Mouse (Mus musculus) limb, embryonic 15.5 days (tissue): Measurements from ENCODE around the gene Ly6g5b. TPM values are rescaled to one million over a fixed set of nuclear protein-coding genes. Genes with fewer than 3 reads are reported as not detected.

ENCODE experiments used
- ATAC-seq: fragments of 200-750 bp; cut with Nextera tagmentation; 2 replicates; pipeline ENCODE4 v1.8.0; 2017; ENCODE audit warnings: low read depth, moderate TSS enrichment; ENCODE audit not compliant: insufficient number of reproducible peaks, low FRiP score, low TSS enrichment
- H3K27ac ChIP-seq: fragments of 300-500 bp; sonication (generic); 2 replicates; pipeline ENCODE4 v1.5.1; 2015; ENCODE audit warnings: moderate library complexity, mild to moderate bottlenecking, inconsistent platforms
- H3K27me3 ChIP-seq: fragments of 300-500 bp; sonication (generic); 2 replicates; pipeline ENCODE4 v1.6.1; 2015; ENCODE audit warnings: inconsistent platforms
- H3K36me3 ChIP-seq: fragments of 300-500 bp; sonication (generic); 2 replicates; pipeline ENCODE4 v1.6.1; 2015; ENCODE audit warnings: inconsistent platforms
- H3K4me1 ChIP-seq: fragments of 300-500 bp; sonication (generic); 2 replicates; pipeline ENCODE4 v1.6.1; 2015; ENCODE audit warnings: inconsistent platforms
- H3K4me2 ChIP-seq: fragments of 300-500 bp; sonication (generic); 2 replicates; pipeline ENCODE4 v1.6.1; 2015; ENCODE audit warnings: mild to moderate bottlenecking, inconsistent platforms
- H3K4me3 ChIP-seq: fragments of 300-500 bp; sonication (generic); 2 replicates; pipeline ENCODE4 v1.5.1; 2015; ENCODE audit warnings: mild to moderate bottlenecking, inconsistent platforms
- H3K9ac ChIP-seq: fragments of 300-500 bp; sonication (generic); 2 replicates; pipeline ENCODE4 v1.6.1; 2015; ENCODE audit warnings: inconsistent platforms
- H3K9me3 ChIP-seq: fragments of 300-500 bp; sonication (generic); 2 replicates; pipeline ENCODE4 v1.6.1; 2016; ENCODE audit warnings: inconsistent platforms
- WGBS: fragments of 180-500 bp; shearing (Covaris S2); methylation state at CpG from one replicate; pipeline ENCODE4 v1.1.7; 2015; 5-methylcytosine and 5-hydroxymethylcytosine counted together
- polyA plus RNA-seq: library from polyadenylated mRNA; unstranded; fragments of >200 nt; fragmentation: Nextera tagmentation; extraction: Ambion mirVana; gene quantifications from 2 replicates; pipeline ENCODE4 v1.2.1, GENCODE M21; 2015

Gene Ly6g5b
- polyA plus RNA-seq, 1 experiment from 2014 or later: 0.78 TPM

DNA sequence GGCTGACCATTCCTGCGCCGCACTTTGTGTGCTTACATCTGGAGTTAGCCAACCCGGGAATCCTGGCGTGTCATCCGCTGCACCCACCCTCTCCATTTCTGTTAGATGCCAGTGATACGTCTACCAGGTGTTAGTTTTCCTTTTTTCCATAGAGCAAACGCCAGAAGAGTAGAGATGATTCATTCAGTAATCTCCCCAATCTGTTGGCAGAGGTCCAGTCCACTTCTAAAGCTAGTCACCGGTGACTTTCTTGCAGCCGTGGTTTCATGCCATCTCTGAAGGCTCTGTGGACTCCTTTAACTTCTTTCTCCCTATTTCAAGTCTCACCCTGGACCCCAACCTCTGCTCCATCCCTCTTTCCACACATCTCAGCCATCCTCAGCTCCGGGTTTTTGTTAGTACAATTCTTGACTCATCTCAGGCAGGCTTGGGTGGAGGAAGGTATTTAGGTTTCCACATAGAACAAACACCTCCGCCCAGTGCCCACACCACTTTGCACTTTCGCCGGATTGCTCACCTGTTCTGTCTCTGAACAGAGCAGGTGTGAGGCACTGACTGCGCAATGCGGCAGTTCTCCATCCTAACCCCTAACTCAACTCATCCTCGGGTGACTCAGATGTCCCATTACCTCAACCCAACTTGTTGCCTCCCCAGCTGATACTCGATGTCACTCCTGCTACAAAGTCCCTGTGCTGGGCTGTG, 46.9 kb downstream of the Ly6g5b start:
- Histone ChIP-seq H3K27me3 (peaks cover 52% of the 10 kb centered on the region), H3K9me3 (no peaks in the 10 kb centered on the region), H3K9ac (no peak overlapping the region), H3K4me2 (no peak overlapping the region), H3K27ac (peak overlapping the region; percentile 38; the same call in 1 of the 2 replicates), H3K4me3 (peak overlapping the region; percentile 3; the same call in 1 of the 2 replicates), H3K36me3 (no peaks in the 10 kb centered on the region), H3K4me1 (peaks cover 15% of the 10 kb centered on the region)
- 76% methylated on average over 17 of the region's 17 CpGs for WGBS
- no peak for ATAC-seq

DNA sequence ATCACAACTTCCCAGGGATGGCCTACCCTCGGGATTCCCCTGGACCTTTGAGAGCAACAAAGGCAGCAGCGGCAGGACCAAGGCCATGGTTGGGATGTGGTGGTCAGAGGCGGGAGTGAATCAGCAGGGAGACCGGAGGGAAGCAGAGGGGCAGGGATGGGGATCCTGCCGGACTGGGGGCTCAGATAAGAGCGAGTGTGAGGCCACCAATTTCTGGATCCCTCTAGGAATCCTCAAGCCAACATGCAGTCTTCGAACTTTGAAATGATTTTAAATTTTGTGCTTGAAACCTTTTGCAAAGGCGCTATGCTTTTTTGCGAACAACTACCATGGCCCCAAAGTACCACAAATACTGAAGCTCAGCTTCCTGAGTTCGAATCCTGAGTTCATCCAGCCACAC, 49.1 kb downstream of the Ly6g5b start, which contains the start of gene Mpig6b:
TSS of gene Mpig6b (minus strand) at position 101 of the 400 bp plus-strand sequence.
- Histone ChIP-seq H3K36me3 (peaks cover 17% of the 10 kb centered on the region), H3K27me3 (peaks cover 52% of the 10 kb centered on the region), H3K9me3 (no peaks in the 10 kb centered on the region), H3K27ac (0 out of 2 replicates have a peak within 1 kb of the TSS, but pooled peaks have one; percentile 24), H3K9ac (no peak within 1 kb of the TSS), H3K4me2 (peak within 1 kb of the TSS; percentile 42), H3K4me1 (peaks cover 20% of the 10 kb centered on the region), H3K4me3 (peak within 1 kb of the TSS; percentile 31)
- 46% methylated on average over 10 of the region's 10 CpGs for WGBS
- ATAC-seq: no peak

DNA sequence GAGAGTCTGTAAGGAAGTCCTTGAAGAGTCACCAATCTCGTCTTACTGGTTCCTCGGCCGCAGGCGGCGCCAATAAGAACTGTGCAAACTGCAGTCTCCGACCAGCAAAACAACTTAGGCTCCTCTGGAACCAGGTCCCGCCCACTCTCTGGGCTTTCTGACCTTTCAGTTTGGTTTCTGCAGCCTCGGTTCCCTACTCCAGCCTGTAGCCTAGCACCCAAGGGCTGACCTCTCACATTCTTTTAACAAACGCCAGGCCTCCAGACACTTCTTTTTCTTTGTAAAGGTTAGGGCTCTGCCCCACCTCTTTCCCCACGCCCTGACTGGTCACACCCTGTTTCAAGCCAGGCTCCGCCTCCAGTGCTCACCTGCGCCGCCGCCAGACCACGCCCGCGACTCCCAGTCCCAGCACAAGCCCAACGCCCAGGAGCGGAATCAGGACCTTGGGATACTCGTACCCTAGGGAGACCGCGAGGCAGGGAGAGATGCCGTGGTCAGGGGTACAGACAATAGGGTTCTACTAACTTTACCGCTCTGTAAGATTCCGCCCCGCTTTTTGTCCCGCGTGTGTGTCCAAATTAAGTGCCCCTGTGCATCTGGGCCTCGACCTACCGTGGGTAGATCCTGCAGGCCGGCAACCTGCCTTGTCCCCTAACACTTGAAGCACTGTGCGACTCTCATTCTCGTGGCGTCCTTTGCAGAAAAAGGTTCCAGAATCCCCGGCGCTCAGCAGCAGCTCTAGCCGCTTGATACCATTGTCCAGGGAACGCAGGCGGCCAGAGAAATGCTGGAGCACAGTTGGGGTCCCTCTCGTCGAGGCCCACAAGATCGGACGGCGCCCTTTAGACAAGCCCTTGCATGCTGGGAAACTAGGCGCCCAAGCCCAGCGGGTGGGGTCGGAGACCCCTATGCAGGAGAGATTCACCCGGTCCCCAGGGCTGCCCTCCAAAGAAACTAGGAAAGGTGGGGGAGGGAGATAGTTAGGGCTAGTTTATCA, 50.0 kb downstream of the Ly6g5b start, which contains the start of gene Ly6g6c:
TSS of gene Ly6g6c (plus strand) at position 438 of the 997 bp plus-strand sequence.
- WGBS: 3% methylated on average over 48 of the region's 48 CpGs
- H3K4me2 ChIP-seq: peak within 1 kb of the TSS; percentile 42
- ATAC-seq: peak; percentile 42; the same call in 1 of the 2 replicates
- H3K4me3 ChIP-seq: peak within 1 kb of the TSS; percentile 31
- H3K9ac ChIP-seq: no peak within 1 kb of the TSS
- peaks cover 22% of the 10 kb centered on the region for H3K36me3 ChIP-seq
- peaks cover 52% of the 10 kb centered on the region for H3K27me3 ChIP-seq
- peak within 1 kb of the TSS; percentile 61 for H3K27ac ChIP-seq
- peaks cover 29% of the 10 kb centered on the region for H3K4me1 ChIP-seq
- H3K9me3 ChIP-seq: no peaks in the 10 kb centered on the region

DNA sequence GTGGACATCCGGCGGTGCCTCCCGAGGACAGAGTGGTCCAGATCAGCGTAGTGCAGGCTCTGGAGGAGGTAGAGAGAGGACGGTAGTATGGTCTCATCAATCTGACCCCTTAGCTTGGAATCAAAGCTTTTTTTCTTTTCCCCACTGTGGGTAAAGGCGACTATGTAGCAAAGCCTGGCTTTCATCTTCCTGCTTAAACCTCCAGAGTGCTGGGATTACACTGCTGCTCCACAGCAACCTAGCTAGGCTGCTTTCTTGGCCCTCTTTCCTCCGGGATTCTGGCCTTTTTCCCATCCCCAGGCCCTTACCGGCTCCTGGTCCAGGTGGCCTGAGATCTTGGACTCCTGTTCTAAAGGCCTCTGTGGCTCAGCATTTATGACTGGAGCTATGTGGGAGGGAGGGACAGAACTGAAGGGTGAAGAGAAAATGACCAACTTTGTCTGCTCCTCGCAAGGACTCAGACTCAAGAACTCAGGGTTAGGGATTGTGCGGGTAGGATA, 50.8 kb downstream of the Ly6g5b start:
- ATAC-seq: no peak
- peak overlapping the region; percentile 31; the same call in 1 of the 2 replicates for H3K4me3 ChIP-seq
- no peak overlapping the region for H3K9ac ChIP-seq
- 28% methylated on average over 10 of the region's 10 CpGs for WGBS
- no peaks in the 10 kb centered on the region for H3K9me3 ChIP-seq
- peaks cover 51% of the 10 kb centered on the region for H3K27me3 ChIP-seq
- H3K4me2 ChIP-seq: peak overlapping the region; percentile 42
- peak overlapping the region; percentile 61 for H3K27ac ChIP-seq
- peaks cover 22% of the 10 kb centered on the region for H3K36me3 ChIP-seq
- peaks cover 35% of the 10 kb centered on the region for H3K4me1 ChIP-seq

Other genes starting within 250 kb of the Ly6g5b start
- gene Zbtb12, start 235.9 kb downstream of the Ly6g5b start, polyA plus RNA-seq: 1.7 and 2.8 TPM in 2 replicates
- not detected in 2 replicates for gene Gm20547, start 233.4 kb downstream of the Ly6g5b start, polyA plus RNA-seq
- gene C2, start 217.2 kb downstream of the Ly6g5b start, polyA plus RNA-seq: 4.6 and 5.2 TPM in 2 replicates
- gene Ehmt2, start 217.0 kb downstream of the Ly6g5b start, polyA plus RNA-seq: 64.6 and 78.1 TPM in 2 replicates
- 0.17 TPM in 1 of 2 replicates, not detected in the other for gene Slc44a4, start 201.0 kb downstream of the Ly6g5b start, polyA plus RNA-seq
- 20.1 and 20.5 TPM in 2 replicates for gene Neu1, start 184.2 kb downstream of the Ly6g5b start, polyA plus RNA-seq
- gene Hspa1b, start 156.2 kb downstream of the Ly6g5b start, polyA plus RNA-seq: 3.3 and 3.6 TPM in 2 replicates
- not detected in 2 replicates for gene Gm20481, start 145.5 kb downstream of the Ly6g5b start, polyA plus RNA-seq
- gene Hspa1a, start 143.3 kb downstream of the Ly6g5b start, polyA plus RNA-seq: 31.7 and 32.0 TPM in 2 replicates
- gene Hspa1l, start 142.7 kb downstream of the Ly6g5b start, polyA plus RNA-seq: 0.46 and 0.65 TPM in 2 replicates
- 143 and 159 TPM in 2 replicates for gene Lsm2, start 133.6 kb downstream of the Ly6g5b start, polyA plus RNA-seq
- gene Vars, start 114.4 kb downstream of the Ly6g5b start, polyA plus RNA-seq: 94.4 and 95.1 TPM in 2 replicates
- 0.18 and 0.20 TPM in 2 replicates for gene Vwa7, start 98.8 kb downstream of the Ly6g5b start, polyA plus RNA-seq
- 8.9 and 9.4 TPM in 2 replicates for gene Sapcd1, start 87.4 kb downstream of the Ly6g5b start, polyA plus RNA-seq
- 3.0 and 3.5 TPM in 2 replicates for gene Msh5, start 68.7 kb downstream of the Ly6g5b start, polyA plus RNA-seq
- gene Clic1, start 65.5 kb downstream of the Ly6g5b start, polyA plus RNA-seq: 351 and 363 TPM in 2 replicates
- gene Ddah2, start 56.4 kb downstream of the Ly6g5b start, polyA plus RNA-seq: 321 and 336 TPM in 2 replicates
- 181 and 203 TPM in 2 replicates for gene Ly6g6c, start 50.0 kb downstream of the Ly6g5b start, polyA plus RNA-seq
- gene Mpig6b, start 49.2 kb downstream of the Ly6g5b start, polyA plus RNA-seq: 1.0 and 1.4 TPM in 2 replicates
- gene Ly6g6e, start 38.5 kb downstream of the Ly6g5b start, polyA plus RNA-seq: 50.6 and 53.7 TPM in 2 replicates
- gene Ly6g6d, start 37.4 kb downstream of the Ly6g5b start, polyA plus RNA-seq: 1.1 and 2.4 TPM in 2 replicates
- gene Ly6g6f, start 29.8 kb downstream of the Ly6g5b start, polyA plus RNA-seq: 0.13 and 0.20 TPM in 2 replicates
- 101 and 112 TPM in 2 replicates for gene Abhd16a, start 26.2 kb downstream of the Ly6g5b start, polyA plus RNA-seq
- gene Ly6g5c, start 7.1 kb downstream of the Ly6g5b start, polyA plus RNA-seq: not detected in 2 replicates
- gene Gpank1, start 6.0 kb upstream of the Ly6g5b start, polyA plus RNA-seq: 16.8 and 17.4 TPM in 2 replicates
- 293 and 297 TPM in 2 replicates for gene Csnk2b, start 6.6 kb upstream of the Ly6g5b start, polyA plus RNA-seq
- 10.5 and 11.2 TPM in 2 replicates for gene D17H6S53E, start 10.9 kb upstream of the Ly6g5b start, polyA plus RNA-seq
- 0.52 and 2.0 TPM in 2 replicates for gene Apom, start 16.6 kb upstream of the Ly6g5b start, polyA plus RNA-seq
- 49.6 and 51.8 TPM in 2 replicates for gene Bag6, start 19.8 kb upstream of the Ly6g5b start, polyA plus RNA-seq
- gene Prrc2a, start 49.5 kb upstream of the Ly6g5b start, polyA plus RNA-seq: 142 and 147 TPM in 2 replicates
- gene Aif1, start 60.6 kb upstream of the Ly6g5b start, polyA plus RNA-seq: 14.6 and 18.6 TPM in 2 replicates
- gene Lst1, start 73.0 kb upstream of the Ly6g5b start, polyA plus RNA-seq: 25.8 and 27.5 TPM in 2 replicates
- gene Ltb, start 79.0 kb upstream of the Ly6g5b start, polyA plus RNA-seq: 1.0 and 1.2 TPM in 2 replicates
- gene Tnf, start 86.6 kb upstream of the Ly6g5b start, polyA plus RNA-seq: 0.64 and 0.82 TPM in 2 replicates
- gene Lta, start 89.9 kb upstream of the Ly6g5b start, polyA plus RNA-seq: 0.37 TPM in 1 of 2 replicates, not detected in the other
- gene Gm16181, start 105.4 kb upstream of the Ly6g5b start, polyA plus RNA-seq: 0.41 and 0.77 TPM in 2 replicates
- 3.7 and 3.8 TPM in 2 replicates for gene Atp6v1g2, start 118.2 kb upstream of the Ly6g5b start, polyA plus RNA-seq
- gene Nfkbil1, start 120.4 kb upstream of the Ly6g5b start, polyA plus RNA-seq: 11.2 and 11.8 TPM in 2 replicates
- gene Ddx39b, start 126.3 kb upstream of the Ly6g5b start, polyA plus RNA-seq: 401 and 418 TPM in 2 replicates
- 84.7 and 93.0 TPM in 2 replicates for gene H2-D1, start 147.3 kb upstream of the Ly6g5b start, polyA plus RNA-seq
- not detected in 2 replicates for gene H2-Q1, start 205.0 kb upstream of the Ly6g5b start, polyA plus RNA-seq
- gene H2-Q2, start 226.8 kb upstream of the Ly6g5b start, polyA plus RNA-seq: 0.20 and 0.29 TPM in 2 replicates